Mouse (Mus musculus) hindbrain, embryonic 15.5 days (tissue): Measurements from ENCODE around the gene Pdcl2. TPM values are rescaled to one million over a fixed set of nuclear protein-coding genes. Genes with fewer than 3 reads are reported as not detected.

Experiments
- ATAC-seq: fragments of 200-750 bp; cut with Nextera tagmentation; 2 replicates; pipeline ENCODE4 v1.8.0; 2017; ENCODE audit warnings: low read depth, moderate number of reproducible peaks, moderate TSS enrichment; ENCODE audit not compliant: low FRiP score
- H3K27ac ChIP-seq: fragments of 300-500 bp; sonication (generic); replicated peaks from 2 replicates; pipeline ENCODE4 v1.5.1; 2015; ENCODE audit warnings: mild to moderate bottlenecking, inconsistent platforms
- H3K27me3 ChIP-seq: fragments of 300-500 bp; sonication (generic); 2 replicates; pipeline ENCODE4 v1.6.1; 2015; ENCODE audit warnings: control low read depth, inconsistent platforms
- H3K36me3 ChIP-seq: fragments of 300-500 bp; sonication (generic); 2 replicates; pipeline ENCODE4 v1.6.1; 2015; ENCODE audit warnings: control low read depth, inconsistent platforms
- H3K4me1 ChIP-seq: fragments of 300-500 bp; sonication (generic); replicated peaks from 2 replicates; pipeline ENCODE4 v1.6.1; 2015; ENCODE audit warnings: control low read depth, inconsistent platforms
- H3K4me2 ChIP-seq: fragments of 300-500 bp; sonication (generic); 2 replicates; pipeline ENCODE4 v1.6.1; 2015; ENCODE audit warnings: moderate library complexity, mild to moderate bottlenecking, inconsistent platforms
- H3K4me3 ChIP-seq: fragments of 300-500 bp; sonication (generic); 2 replicates; pipeline ENCODE4 v1.5.1; 2015; ENCODE audit warnings: mild to moderate bottlenecking, inconsistent platforms
- H3K9ac ChIP-seq: fragments of 300-500 bp; sonication (generic); 2 replicates; pipeline ENCODE4 v1.6.1; 2015; ENCODE audit warnings: inconsistent platforms
- H3K9me3 ChIP-seq: fragments of 300-500 bp; sonication (generic); 2 replicates; pipeline ENCODE4 v1.6.1; 2016; ENCODE audit warnings: control low read depth, inconsistent platforms
- WGBS: fragments of 180-500 bp; shearing (Covaris S2); methylation state at CpG from one replicate; pipeline ENCODE4 v1.1.7; 2015; 5-methylcytosine and 5-hydroxymethylcytosine counted together
- polyA plus RNA-seq: library from polyadenylated mRNA; unstranded; fragments of >200 nt; fragmentation: Nextera tagmentation; extraction: Ambion mirVana; gene quantifications from 2 replicates; pipeline ENCODE4 v1.2.1, GENCODE M21; 2015

The Pdcl2 gene
- polyA plus RNA-seq, 1 experiment from 2014 or later, result not detected

DNA sequence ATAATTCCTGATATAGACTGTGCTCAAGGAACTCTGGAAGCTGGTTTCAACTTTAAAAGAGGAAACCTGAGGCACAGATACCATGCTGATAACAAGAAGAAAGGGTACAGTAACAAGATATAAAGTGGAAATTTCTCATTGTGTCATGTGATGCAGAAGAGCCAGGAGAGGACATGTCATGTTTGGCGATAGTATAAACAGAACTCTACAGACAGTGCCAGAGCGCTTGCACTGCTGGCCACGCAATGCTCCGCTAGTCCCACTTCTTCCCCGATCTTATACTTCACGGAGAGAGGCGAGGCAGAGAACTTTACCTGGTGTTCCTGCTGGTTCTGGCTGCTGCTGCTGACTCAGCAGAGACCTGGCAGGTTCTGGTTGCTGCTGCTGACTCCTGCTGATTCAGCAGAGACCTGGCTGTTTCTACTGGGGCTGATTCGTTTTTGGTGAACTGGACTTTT, 41.7 kb downstream of the Pdcl2 start:
- no peaks in the 10 kb centered on the region for H3K9me3 ChIP-seq
- no peak overlapping the region for H3K9ac ChIP-seq
- H3K4me2 ChIP-seq, result no peak overlapping the region
- no peak for ATAC-seq
- H3K27ac ChIP-seq, result no peak overlapping the region
- no peaks in the 10 kb centered on the region for H3K4me1 ChIP-seq
- H3K27me3 ChIP-seq, result no peaks in the 10 kb centered on the region
- H3K36me3 ChIP-seq, result no peaks in the 10 kb centered on the region
- no peak overlapping the region for H3K4me3 ChIP-seq
- WGBS, result 89% methylated on average over 8 of the region's 8 CpGs

DNA sequence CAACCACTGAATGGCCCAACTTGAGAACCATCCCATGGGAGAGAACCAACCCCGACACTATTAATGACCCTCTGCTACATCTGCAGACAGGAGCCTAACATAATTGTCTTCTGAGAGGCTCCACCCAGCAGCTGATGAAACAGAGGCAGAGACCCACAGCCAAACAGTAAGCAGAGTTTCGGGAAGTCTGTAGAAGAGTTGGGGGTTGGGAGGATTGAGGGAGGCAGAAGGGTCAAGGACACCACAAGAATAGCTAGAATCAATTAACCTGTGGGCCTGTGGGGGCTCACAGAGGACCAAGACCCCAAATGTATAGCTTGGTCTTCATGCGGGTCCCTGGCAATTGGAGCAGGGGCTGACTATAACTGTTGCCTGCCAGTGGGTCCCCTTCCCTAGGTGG, 42.7 kb downstream of the Pdcl2 start:
- WGBS, result 91% methylated on average over 3 of the region's 3 CpGs
- H3K4me2 ChIP-seq, result no peak overlapping the region
- no peak for ATAC-seq
- no peak overlapping the region for H3K4me3 ChIP-seq
- no peaks in the 10 kb centered on the region for H3K36me3 ChIP-seq
- no peaks in the 10 kb centered on the region for H3K27me3 ChIP-seq
- H3K9ac ChIP-seq, result no peak overlapping the region
- H3K4me1 ChIP-seq, result no peaks in the 10 kb centered on the region
- no peaks in the 10 kb centered on the region for H3K9me3 ChIP-seq
- no peak overlapping the region for H3K27ac ChIP-seq

DNA sequence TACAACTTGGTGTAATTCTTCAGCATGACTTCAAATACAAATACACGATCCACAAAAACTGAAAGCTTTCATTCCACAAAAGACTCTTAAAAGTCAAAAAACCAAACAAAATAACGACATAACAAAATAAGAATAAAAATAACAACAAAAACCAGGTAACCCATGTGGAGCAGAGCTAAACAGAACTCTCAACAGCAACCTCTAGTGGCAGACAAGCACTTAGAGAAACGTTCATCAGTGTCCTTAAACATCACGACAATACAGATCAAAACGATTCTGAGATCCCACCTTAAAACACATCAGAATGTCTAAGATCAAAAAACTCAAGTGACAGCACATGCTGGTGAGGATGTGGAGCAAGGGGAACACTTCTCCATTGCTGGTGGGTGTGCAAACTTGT, 43.9 kb downstream of the Pdcl2 start:
- Histone ChIP-seq H3K27me3 (no peaks in the 10 kb centered on the region), H3K36me3 (no peaks in the 10 kb centered on the region), H3K27ac (no peak overlapping the region), H3K4me2 (no peak overlapping the region), H3K4me3 (no peak overlapping the region), H3K9ac (no peak overlapping the region), H3K4me1 (no peaks in the 10 kb centered on the region), H3K9me3 (no peaks in the 10 kb centered on the region)
- ATAC-seq, result no peak
- 78% methylated on average over 5 of the region's 5 CpGs for WGBS

DNA sequence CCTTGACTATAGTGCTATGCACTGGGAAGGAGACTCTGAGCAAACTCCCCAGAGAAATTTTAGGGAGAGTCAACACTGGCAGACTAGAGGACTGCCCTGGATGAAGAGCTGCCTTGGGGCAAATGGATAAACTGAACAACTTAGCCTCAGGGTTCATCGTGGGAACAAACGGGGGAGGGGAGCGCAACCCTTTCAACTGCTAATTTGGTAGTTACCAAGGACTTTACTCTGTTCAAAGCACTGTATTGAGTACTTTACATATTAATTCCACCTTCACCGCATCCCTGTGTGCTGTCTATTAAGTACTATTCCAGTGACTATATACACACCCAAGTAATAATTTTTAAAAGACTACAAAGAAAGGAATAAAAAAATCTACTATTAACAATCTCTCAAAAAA, 45.3 kb downstream of the Pdcl2 start:
- no peaks in the 10 kb centered on the region for H3K9me3 ChIP-seq
- H3K9ac ChIP-seq, result no peak overlapping the region
- no peak overlapping the region for H3K27ac ChIP-seq
- no peak for ATAC-seq
- no peaks in the 10 kb centered on the region for H3K4me1 ChIP-seq
- no peaks in the 10 kb centered on the region for H3K36me3 ChIP-seq
- no peak overlapping the region for H3K4me3 ChIP-seq
- WGBS, result 38% methylated on average over 4 of the region's 4 CpGs
- H3K4me2 ChIP-seq, result no peak overlapping the region
- no peaks in the 10 kb centered on the region for H3K27me3 ChIP-seq

DNA sequence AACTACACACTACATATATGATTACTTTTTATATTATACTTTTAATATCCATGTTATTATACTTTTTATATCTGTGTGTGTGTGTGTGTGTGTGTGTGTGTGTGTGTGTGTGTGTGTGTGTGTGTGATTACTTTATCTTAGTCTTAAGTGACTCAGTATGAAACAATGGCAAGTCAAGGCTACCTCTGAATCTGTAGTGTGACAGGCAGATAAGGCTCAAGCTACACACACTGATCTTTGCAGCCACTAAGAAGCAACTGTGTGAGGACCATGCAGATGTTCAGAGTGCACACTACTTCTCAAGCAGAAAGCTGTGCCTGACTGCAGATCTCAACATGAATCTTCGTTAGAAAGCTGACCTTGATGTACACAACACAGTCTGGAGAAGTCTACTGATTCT, 47.1 kb downstream of the Pdcl2 start:
- H3K36me3 ChIP-seq, result no peaks in the 10 kb centered on the region
- no peaks in the 10 kb centered on the region for H3K4me1 ChIP-seq
- no peak overlapping the region for H3K4me2 ChIP-seq
- WGBS, result 91% methylated on average over 1 of the region's 1 CpGs
- no peak for ATAC-seq
- H3K4me3 ChIP-seq, result no peak overlapping the region
- H3K9ac ChIP-seq, result no peak overlapping the region
- no peaks in the 10 kb centered on the region for H3K27me3 ChIP-seq
- no peaks in the 10 kb centered on the region for H3K9me3 ChIP-seq
- H3K27ac ChIP-seq, result no peak overlapping the region

DNA sequence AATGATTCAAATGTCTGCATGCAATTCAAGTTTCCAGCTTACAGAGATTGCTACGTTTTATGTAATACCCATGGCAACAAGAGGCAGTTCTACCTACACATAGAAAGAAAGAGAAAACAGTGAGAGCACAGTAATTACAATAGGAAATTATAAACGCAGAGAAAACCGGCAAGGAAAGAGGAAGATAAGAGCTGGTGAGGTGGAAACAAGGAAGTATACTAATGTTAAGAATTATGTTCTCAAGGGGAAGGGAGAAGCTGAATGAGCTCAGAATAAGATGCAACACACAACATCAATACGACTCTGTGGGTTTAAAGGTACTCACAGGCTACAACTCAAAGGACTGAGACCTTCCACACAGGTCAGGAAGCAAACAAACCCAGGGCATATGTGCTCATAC, 56.0 kb downstream of the Pdcl2 start:
- H3K36me3 ChIP-seq, result no peaks in the 10 kb centered on the region
- H3K27ac ChIP-seq, result no peak overlapping the region
- no peak for ATAC-seq
- no peak overlapping the region for H3K9ac ChIP-seq
- H3K4me2 ChIP-seq, result no peak overlapping the region
- H3K4me3 ChIP-seq, result no peak overlapping the region
- WGBS, result 89% methylated on average over 4 of the region's 4 CpGs
- no peaks in the 10 kb centered on the region for H3K27me3 ChIP-seq
- no peaks in the 10 kb centered on the region for H3K4me1 ChIP-seq
- H3K9me3 ChIP-seq, result no peaks in the 10 kb centered on the region

Other genes with a start within 250 kb of the Pdcl2 start
- 18.0 and 18.8 TPM in 2 replicates for gene Srd5a3, start 190.9 kb downstream of the Pdcl2 start, polyA plus RNA-seq
- 47.0 and 48.9 TPM in 2 replicates for gene Tmem165, start 147.3 kb downstream of the Pdcl2 start, polyA plus RNA-seq
- 13.1 and 14.4 TPM in 2 replicates for gene Clock, start 26.4 kb downstream of the Pdcl2 start, polyA plus RNA-seq
- 1.1 and 1.6 TPM in 2 replicates for gene Nmu, start 32.6 kb upstream of the Pdcl2 start, polyA plus RNA-seq
- 0.65 and 2.6 TPM in 2 replicates for gene Gm7271, start 152.9 kb upstream of the Pdcl2 start, polyA plus RNA-seq
- 53.3 and 55.7 TPM in 2 replicates for gene Exoc1, start 198.2 kb upstream of the Pdcl2 start, polyA plus RNA-seq